Mouse (Mus musculus) olfactory bulb, adult 2 months (tissue): ENCODE results near the gene 4930402H24Rik.

Source experiments
- CTCF ChIP-seq: fragments of 200-500 bp; IDR thresholded peaks from 2 replicates; pipeline ENCODE4 v1.5.1; 2012; ENCODE audit warnings: low read depth, mild to moderate bottlenecking, low read length, moderate library complexity; ENCODE audit not compliant: insufficient read depth
- POLR2A ChIP-seq: fragments of 200-500 bp; IDR thresholded peaks from 2 replicates; pipeline ENCODE4 v1.6.1; 2012; ENCODE audit warnings: mild to moderate bottlenecking, low read depth, low read length, moderate library complexity; ENCODE audit not compliant: insufficient read depth

DNA sequence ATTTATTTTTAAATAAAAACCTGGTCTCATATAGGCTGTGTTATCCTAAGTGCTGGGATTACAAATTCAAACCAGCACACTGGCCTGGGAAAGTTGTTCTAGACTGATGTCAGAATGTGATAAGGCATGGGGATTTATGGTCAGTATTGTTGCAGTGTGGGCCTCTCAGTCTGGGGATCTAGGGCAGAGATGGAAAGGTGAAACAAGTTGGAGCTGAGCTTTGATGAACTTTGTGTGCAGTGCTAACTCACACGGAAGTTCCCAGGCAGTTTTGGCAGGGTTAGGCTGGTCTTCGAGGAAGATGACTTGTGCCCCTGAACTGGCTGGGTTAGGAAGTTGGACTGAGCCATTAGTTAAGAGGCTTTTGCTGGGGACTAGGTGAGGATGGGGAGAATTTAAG is 18.7 kb upstream of the 4930402H24Rik start:
- no peak for TF ChIP-seq CTCF
- no peak for TF ChIP-seq POLR2A
